Mouse (Mus musculus) brain, embryonic 14.5 days (tissue): ENCODE results near the gene H2afz.

ENCODE experiments used
- CTCF ChIP-seq: fragments of 200-500 bp; IDR thresholded peaks from 2 replicates; pipeline ENCODE4 v1.5.1; 2012; ENCODE audit warnings: inconsistent platforms, mild to moderate bottlenecking, moderate library complexity, borderline replicate concordance; ENCODE audit not compliant: insufficient read depth, insufficient read length; ENCODE audit errors: extremely low read depth
- POLR2A ChIP-seq: fragments of 200-500 bp; IDR thresholded peaks from 2 replicates; pipeline ENCODE4 v1.6.1; 2012; ENCODE audit warnings: mild to moderate bottlenecking, inconsistent platforms, borderline replicate concordance; ENCODE audit not compliant: poor library complexity, insufficient read depth, insufficient read length, severe bottlenecking; ENCODE audit errors: extremely low read depth

- TF ChIP-seq CTCF (no peak), POLR2A (no peak)
These were observed 29.5 kb downstream of the H2afz start for GRCm38 (mm10) chr3:137893789-137894188.
